In genomic region chr19:17263181-17263580, GRCm38 (mm10) we compare ENCODE assay signal across 27 mouse cellular contexts.
DNase-seq lines count a peak whose midpoint lies in the region; ATAC-seq and TF ChIP-seq lines count a peak whose summit lies in the region.
"Had no signal": no experiment of that assay in that cellular context is flagged by ENCODE, and none has a peak within 500 bp of the region (broad histone marks: within the 10 kb centered on the region; RNA-seq: fewer than 3 reads in every experiment).

No protein-coding gene starts in this region.

- ATAC-seq in Patski: peak; percentile 84
- ATAC-seq: CD4-positive, CD25-positive, alpha-beta regulatory T cell, adult 4 months; forebrain, embryonic 15.5 days; hindbrain, postnatal 0 days had no signal

- CTCF ChIA-PET in Patski (lab: Charles Lee): interaction anchor here (0.6 to 2.3 kb wide), 6 partner anchors 10 to 102 kb away, joined by 3 to 6 read pairs (median 4); no protein-coding TSS in a partner anchor

- in situ Hi-C loops in Patski (cut with MboI; ENCODE audit: low pct_unique_long_range_greater_than_20kb): no loop called here

- POLR2A ChIA-PET in Patski (lab: Charles Lee): no interaction called here

- 63% methylated on average over 2 of the region's 2 CpGs for WGBS in macrophage (ENCODE audit: missing documents)

- no peaks in the 10 kb centered on the region for H3K27me3 ChIP-seq in Patski
- H3K27me3 ChIP-seq: embryonic facial prominence, embryonic 12.5 days; embryonic facial prominence, embryonic 15.5 days; forebrain, embryonic 12.5 days; forebrain, embryonic 15.5 days; heart, embryonic 12.5 days; heart, embryonic 15.5 days had no signal

- peak overlapping the region; percentile 24; the same call in 1 of the 2 replicates for H3K27ac ChIP-seq in macrophage
- H3K27ac ChIP-seq: embryonic facial prominence, embryonic 12.5 days; embryonic facial prominence, embryonic 15.5 days; forebrain, embryonic 12.5 days; forebrain, embryonic 15.5 days; heart, embryonic 15.5 days; hindbrain, embryonic 14.5 days; hindbrain, postnatal 0 days had no signal

- DNase-seq in 3134 (ENCODE audit: extremely low read depth, insufficient read length, low spot score) (peak; percentile 56), 416B (ENCODE audit: low read depth) (peak; percentile 71), Patski (ENCODE audit: low read depth, low spot score) (no peak), liver (no peak)
- DNase-seq in spleen, postnatal 14 days (ENCODE audit: low spot score in 2 of 2): no peak
- no peak for DNase-seq in kidney, postnatal 25 days
- DNase-seq: adrenal gland, postnatal 10 days; adrenal gland, postnatal 36 days; B cell, adult 2 months; cerebellum, adult 18-20 months; cerebellum, adult 9-10 months; cerebellum, postnatal 25 days; gastrocnemius, postnatal 25 days; heart, adult 18-20 months; heart, postnatal 10 days; heart, postnatal 4 days had no signal

- H3K79me2 ChIP-seq in macrophage (ENCODE audit: inconsistent target): no peaks in the 10 kb centered on the region

- H3K36me3 ChIP-seq in macrophage (ENCODE audit: inconsistent target): no peaks in the 10 kb centered on the region
- H3K36me3 ChIP-seq: embryonic facial prominence, embryonic 12.5 days; embryonic facial prominence, embryonic 15.5 days; forebrain, embryonic 12.5 days; forebrain, embryonic 15.5 days; heart, embryonic 12.5 days; heart, embryonic 15.5 days had no signal

- no peak overlapping the region for H3K4me3 ChIP-seq in macrophage (ENCODE audit: inconsistent target)
- H3K4me3 ChIP-seq: embryonic facial prominence, embryonic 12.5 days; embryonic facial prominence, embryonic 15.5 days; erythroblast, embryonic 14.5 days; forebrain, embryonic 12.5 days; forebrain, embryonic 15.5 days; heart, embryonic 12.5 days; heart, embryonic 15.5 days had no signal

- no peak for TF ChIP-seq CTCF in Patski (IDR thresholded peaks at IDR 0.05)

Comparison
In these comparisons a context has a peak if more than half of its experiments do, and no peak if none do; other contexts are left out.
1. DNase-seq: peak in 3134 (single experiment) and 416B (single experiment); none in Patski (single experiment), spleen, postnatal 14 days (0 of 2), liver (single experiment) and kidney, postnatal 25 days (0 of 2).